Mouse (Mus musculus) retina, postnatal 1 day (tissue): ENCODE data around the gene Spred1.
A peak's percentile ranks its signal among the peaks of the same experiment; 100 is the strongest.
"Not testable (repeated sequence)": the region's sequence is repeated elsewhere in the genome, so short reads cannot be mapped to it uniquely, and the experiment has no call there.

ENCODE experiments used
- DNase-seq: peaks from one replicate; pipeline ENCODE4 v3.0.0-alpha.2; 2012

The Spred1 gene

DNA sequence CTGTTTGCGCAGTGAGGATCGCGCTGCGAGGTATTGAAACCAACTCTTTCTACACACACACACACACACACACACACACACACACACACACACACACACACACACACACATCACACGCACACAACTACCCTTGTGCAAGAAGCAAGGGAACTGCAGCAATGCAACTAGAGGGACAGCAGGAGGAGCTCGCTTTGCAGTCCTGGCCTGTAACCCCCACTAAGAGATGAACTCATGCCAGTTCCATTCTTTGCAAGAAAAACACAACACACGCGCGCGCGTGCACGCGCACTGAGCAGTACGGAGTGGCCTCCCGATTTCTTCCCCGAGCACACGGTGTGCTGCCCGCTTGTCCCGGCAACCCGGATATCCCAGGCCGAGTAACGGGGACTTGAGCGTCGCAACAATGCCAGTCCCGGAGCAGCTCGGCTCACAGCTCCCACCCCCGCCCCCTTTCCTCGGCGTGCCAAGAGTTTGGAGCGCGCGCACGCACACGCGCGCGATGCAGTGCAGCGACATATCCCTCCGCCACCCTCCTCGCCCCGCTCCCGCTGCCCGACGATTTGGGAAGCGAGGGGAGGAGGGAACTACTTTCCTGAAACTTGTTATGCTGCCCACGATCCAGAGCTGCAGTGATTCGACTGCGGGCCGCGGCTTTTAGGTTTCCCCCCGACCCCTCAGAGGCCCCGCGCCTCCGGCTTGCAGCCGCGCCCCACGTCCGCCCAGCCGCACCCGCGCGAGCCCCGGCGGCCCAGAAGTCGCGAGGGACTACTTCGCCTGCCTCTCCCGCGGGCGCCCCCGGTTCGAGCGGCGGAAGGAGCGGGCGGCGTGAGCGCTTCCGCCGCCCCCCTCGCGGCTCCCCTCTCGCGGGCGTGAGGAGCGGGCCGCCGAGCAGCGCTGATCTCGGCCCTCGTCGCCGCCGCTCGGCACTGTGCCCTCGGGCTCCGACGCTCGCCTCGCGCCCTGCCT lies 645 bp upstream of the Spred1 start:
- peak; percentile 99 for DNase-seq

DNA sequence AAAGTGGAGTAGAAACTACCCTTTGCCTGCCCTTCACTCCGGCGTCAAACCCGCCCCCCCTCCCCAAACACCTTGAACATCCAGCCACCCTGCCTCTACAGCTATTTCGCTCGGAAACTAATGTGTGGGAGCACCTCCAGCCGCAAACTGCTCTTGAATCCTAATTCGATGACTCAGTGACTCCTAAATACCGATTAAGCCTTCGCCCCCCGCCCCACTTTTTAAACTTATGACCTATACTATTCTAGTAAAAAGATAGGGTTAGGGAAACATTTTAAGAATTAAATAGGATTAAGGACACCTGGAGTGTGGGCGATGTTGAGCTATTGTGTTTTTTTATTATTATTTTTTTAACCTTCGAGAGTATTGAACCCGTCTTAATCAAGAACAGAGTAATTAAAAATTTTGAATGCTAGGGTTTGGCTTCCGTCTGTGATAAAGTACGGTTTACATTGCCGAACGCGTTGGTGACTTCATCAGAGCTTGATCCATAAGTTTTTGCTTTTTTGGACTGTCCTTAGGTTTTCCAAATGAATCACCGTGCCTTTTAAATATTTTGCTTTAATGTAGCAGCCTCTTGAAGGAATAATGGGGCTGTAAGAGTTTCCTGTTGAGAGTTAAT lies 921 bp downstream of the Spred1 start:
- DNase-seq = no peak

DNA sequence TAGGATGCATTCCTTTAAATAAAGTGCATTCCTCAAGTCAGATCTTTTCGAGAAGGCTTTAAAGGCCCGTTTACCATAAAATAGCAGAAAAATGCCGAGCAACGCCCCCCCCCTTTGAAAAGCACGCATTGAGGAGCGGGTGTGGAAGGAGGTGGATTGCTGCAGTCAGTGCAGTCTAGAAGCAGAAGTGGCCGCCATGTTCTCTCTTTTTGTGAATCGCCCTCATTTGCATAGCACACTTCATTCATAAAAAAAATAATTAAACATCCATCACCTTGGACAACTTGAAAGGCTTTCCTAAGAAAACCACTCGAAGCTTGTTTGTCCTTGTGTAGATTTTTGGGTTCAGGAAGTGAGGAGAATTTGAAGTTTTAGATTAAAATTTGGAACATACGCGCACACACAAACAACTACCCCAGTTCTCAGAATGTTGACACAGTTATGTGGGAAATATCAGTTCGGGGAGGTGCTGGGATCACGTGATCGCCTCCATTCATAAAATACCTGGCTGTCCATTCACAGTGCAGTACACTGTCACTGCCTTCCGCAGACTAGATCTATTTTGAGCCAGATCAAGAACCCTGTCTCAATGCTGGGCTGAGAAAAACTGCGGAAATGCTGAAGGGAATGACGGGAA lies 1.6 kb downstream of the Spred1 start:
- DNase-seq = peak; percentile 81

DNA sequence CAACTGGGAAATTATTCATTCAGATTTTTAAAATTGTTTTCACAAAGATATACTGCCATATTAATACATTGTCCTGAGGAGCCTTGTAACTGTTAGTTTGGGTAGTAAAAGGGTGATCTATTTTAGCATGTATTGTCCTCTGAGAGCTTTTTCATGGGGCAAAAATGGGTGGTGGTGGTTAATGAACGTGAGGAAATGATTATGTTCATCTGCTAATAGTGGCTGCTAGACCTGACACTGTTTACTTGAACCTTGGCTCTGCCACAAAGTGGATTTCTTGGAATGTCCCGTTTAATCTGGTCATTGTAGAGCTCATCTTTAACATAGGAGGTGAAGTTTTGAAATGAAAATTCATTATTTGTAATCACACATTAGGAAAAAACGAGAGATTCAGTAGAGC lies 2.5 kb downstream of the Spred1 start:
- DNase-seq = no peak

DNA sequence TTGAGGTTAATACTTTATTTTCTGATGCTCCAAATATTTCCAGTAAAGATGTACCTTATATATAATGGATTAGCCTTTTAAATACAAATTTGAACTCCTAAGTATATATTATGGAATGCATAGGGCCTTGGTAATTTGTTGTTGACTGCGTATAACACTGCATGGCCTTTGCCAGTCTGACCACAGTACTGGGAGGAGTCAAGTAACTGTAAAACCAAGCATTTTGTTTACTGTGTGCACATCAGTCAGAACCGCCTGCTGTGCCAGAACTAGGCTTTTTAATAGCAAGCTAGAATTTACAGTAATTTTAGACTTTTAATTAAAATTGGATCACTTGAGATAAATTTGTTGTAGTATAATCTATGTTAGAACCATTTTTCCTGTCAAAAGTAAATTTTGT lies 3.7 kb downstream of the Spred1 start:
- no peak for DNase-seq

DNA sequence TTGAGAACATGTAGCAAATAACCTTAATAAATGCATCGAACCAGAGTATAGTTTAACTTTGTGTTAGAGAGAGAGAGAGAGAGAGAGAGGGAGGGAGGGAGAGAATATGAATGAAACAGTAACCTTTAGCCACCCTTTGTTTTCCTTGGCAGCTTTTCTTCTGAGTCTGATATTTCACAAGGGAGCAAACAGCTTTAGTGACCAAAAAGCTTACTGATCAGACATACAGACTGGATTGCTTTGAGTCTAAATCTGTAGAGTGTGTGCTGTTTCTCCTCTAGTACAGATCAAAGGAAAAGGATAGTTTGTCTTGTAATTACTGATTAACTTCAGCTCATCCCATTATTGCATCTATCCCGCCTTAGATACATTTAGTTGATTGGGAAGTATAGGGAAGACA lies 8.0 kb downstream of the Spred1 start:
- DNase-seq = no peak

DNA sequence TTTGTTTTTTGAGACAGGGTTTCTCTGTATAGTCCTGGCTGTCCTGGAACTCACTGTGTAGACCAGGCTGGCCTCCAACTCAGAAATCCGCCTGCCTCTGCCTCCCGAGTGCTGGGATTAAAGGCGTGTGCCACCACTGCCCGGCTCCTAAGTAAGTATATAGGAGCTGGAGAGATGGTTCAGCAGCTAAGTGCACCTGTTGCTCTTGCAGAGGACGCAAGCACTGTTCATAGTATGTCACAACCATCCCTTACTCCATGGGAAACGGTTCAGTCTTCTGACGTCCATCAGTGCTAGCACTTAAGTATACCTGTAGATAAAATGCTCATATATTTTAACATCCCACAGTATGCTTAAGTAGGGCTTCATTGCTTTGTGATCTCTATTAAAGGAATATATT lies 9.9 kb downstream of the Spred1 start:
- not testable (repeated sequence) for DNase-seq

DNA sequence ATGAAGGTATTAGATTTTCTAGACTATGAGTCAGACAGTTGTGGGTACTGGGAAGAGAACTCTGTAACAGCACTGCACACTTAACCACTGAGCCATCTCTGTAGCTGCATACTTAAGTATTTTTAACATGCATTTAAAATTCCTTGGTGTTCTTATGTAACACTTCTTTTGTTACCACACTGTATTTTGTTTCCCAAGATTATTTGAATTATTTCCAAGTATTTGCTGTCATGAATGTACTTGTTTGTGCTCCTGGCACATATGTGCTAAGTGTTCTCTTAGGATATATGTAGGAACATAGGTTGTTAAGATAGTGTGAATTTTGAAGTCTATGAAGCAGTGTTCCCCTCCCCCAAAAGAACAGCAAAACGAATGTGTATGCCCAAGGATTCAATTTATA lies 10.7 kb downstream of the Spred1 start:
- DNase-seq = no peak

DNA sequence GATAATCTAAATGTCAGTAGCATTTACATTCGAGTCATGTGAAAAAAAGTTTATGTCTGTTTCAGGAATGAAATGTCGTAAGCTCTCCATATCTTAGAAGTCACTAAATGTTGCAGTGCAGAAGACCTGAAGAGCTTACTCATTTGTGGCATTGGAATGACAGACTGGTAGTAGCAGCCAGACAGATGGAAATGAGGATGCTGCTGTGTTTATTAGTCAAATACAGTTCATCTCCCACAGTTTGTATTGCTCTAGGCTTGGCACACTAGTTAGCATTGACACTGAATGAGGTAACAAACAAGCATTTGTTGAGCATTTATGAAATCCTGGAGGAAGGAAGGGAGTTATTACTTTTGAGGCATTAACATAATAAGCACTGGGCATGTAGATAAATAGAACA lies 12.4 kb downstream of the Spred1 start:
- DNase-seq = no peak

DNA sequence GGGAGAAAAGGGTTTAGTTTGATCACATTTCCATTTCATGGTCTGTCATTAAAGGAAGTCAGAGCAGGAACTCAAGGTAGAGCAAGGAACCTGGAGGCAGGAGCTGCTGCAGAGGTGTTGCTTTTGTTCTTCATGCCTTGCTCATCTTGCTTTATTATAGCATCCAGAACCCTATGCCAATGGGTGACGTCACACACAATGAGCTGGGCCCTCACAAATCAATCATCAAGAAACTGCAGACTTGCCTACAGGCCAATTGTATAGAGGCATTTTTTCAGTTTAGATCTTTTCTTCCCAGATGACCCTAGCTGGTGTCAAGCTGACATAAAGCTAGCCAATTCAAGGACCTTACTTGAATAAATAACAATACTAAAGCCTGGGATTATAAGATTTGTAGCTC lies 16.6 kb downstream of the Spred1 start:
- no peak for DNase-seq

DNA sequence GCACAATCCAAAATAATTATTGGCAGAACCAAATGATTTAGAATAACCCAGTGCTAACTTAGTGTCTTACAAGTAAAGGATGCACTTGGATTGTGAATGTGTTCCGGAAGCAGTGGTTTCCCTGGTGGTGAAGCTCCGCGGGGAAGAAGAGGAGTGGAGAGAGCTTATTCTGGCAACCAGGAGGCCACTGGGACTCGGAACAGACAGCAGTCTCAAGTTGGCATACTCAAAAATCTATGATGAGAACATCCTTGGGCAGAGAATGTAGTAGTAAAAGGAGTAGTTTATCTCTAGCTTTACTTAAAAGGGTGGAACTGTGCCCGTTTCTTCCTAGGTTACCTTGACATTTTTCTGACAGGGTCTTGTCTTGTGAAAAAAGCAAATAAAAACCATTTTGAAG lies 17.8 kb downstream of the Spred1 start:
- no peak for DNase-seq

DNA sequence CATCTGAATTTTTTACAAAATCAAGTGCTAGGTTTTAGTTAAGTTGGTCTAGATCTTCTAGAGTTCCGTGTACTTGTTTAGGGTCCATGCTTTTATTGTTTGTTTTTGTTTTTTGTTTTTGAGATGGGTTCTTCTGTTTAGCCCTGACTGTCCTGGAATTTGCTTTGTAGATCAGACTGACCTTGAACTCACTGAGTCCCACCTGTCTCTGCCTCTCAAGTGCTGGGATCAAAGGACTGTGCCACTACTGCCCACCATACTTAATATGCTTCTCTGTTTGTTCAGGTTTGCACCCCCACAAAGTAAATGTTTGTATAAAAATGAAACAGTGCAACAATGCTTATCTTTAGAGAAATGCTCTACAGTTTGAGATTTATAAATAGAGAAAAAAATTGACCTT lies 18.8 kb downstream of the Spred1 start:
- DNase-seq = no peak

DNA sequence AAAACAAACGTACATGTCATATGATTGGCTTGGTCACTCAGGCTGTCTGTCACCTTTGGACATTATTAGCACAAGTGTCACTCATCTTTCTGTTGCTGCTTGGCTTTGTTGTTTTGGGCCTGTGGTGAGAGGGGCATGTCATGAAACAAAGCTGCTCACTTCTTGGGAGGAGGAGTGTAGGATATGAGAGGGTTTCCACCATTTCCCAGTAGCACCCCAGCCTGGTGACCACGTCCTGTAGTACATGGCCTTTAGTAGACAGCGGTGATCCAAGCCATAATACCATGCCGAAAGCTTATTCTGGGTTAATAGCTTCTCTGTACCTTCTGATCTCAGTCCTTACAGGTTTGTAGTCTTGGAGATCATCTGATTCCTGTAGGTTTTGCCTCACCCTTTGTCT lies 21.9 kb downstream of the Spred1 start:
- no peak for DNase-seq

DNA sequence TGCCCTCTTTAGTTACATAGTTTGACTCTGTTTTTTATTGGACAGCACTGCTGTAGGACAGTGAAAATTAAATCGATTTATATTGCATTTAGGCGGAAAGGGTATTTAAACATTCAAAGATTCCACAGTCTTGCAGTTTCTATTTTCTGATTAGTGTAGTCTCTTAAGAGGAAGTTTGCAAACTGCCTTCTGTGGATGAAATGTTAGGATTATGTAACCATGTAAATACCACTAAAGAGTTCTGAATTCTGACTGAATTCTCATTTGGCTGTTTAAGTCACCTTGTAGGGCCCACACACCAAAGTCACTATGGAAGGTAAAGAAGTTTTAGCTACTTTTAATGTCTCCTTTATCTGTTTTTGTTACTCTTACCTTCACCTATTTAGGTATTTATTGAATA lies 24.9 kb downstream of the Spred1 start:
- no peak for DNase-seq

DNA sequence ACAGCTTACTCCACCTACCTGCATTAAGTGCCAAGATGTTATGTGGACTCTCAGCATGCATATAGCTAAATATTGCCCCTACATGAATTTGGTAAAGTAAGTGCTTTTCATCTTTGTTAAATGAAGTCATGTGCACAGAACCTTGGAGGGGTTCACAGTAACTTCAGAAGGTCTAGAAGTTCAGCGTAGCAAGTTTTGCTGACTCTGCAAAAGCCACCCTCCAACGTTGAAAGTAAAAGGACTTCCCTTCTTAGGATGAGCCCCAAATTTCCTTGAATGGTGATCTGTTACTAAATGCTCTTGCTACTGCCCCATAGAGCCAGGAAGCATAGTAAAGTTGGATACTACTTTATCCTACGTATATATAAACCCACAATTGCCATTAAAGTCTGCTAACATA lies 25.4 kb downstream of the Spred1 start:
- no peak for DNase-seq

DNA sequence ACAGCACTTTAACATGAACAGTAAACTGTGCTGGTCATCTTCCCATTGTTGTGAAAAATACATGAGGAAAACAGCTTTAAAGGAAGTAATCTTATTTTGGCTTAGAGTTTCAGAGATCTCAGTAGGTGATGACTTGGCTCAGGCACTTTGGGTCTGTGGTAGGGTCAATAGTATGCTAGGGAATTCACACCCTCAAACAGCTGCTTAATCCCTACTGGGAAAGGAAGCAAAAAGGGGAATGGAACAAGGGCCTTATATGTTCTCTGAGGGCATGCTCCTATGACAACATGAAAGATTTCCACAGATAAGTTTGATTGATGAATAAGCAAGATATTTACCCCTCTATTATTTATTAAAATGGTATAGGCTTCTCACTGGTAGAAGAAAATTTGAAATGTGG lies 31.0 kb downstream of the Spred1 start:
- DNase-seq = no peak

DNA sequence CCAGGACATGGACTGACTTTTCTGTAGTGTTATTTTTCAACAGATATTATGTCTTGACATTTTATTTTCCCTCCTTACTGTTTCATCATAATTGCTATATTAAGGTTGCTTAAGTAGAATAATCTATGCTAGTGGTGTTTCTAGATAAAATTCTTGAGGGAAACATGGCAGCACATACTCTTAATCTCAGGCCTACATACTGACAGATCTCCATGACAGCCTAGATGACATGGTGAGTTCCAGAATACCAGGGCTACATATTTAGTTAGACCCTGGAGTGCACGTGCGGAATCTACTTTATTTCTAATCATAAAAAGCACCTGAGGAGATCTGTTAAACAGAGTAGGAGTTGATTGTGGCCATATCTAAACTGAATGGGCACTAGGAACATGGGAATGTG lies 47.2 kb downstream of the Spred1 start:
- no peak for DNase-seq

DNA sequence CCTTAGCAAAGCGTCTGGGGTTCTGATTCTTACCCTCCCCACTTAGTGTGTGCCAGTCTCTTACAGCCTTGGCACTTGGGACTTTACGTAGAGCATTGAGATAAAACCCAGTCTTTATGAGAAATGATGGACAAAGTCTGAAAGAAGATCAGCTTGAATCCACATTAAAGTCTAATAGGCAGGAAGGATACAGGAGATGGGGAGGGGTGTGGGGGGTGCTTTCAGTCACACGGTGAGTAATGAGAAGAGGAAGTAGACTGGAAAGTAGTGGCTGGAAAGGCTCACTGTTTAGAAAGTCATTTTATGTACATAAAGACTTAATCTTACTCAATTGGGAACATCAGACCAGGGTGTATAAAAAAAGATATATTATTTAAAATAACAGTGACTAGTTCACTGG lies 47.9 kb downstream of the Spred1 start:
- DNase-seq = no peak

DNA sequence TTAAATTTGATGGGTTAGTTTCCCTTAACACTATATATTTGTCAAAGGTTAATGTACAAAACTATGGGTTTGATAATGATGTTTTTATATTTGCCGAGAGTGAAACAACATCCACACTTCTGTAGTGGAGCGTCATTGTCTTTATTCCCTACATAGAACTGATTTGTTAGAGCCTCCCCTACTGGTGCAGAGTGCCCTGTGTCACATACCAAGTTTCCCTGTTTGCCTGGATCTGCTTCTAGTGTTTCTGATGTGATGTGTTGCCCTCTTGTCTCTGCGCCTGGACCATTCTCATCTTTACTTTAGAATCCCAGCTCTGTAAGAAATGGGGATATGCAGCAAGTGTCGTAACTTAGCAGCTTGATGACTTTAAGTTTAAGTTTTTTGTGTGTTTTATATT lies 51.8 kb downstream of the Spred1 start:
- DNase-seq = no peak

DNA sequence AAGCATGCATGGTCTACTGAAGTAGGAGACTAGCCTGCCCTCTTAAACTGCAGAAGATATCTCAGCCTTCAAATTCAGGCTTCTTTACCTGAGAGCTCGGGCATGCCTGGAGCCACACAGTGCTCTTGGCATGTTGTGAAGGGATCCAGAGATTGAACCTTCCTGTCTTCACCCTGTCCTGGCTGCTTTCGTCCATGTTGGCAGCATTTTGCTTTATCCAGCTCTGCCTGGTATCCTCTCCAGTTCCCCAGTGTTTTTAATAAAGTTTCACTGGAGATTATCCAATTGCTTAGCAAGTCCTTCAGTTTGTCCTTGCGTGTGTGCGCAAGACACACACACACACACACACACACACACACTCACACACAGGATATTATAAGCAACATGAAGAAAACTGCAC lies 54.9 kb downstream of the Spred1 start:
- DNase-seq = no peak

DNA sequence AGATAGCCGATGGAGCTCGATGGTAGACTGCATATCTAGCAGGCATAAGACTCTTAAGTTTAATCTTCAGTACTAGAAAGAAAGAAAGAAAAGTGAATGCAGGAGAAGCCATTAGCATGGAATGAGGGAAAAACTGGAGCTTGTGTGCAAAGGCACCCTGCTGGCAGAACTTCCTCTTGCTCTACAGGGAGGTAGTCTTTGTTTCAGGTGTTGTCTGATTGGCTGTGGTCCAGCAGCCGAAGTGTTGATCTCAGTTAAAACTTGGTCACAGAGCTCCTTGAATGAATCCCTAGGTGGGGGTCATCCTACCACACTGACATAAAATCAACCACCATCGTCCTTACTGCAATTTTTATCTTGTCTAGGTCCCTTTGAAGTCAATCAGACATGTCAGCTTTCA lies 55.8 kb downstream of the Spred1 start:
- no peak for DNase-seq

DNA sequence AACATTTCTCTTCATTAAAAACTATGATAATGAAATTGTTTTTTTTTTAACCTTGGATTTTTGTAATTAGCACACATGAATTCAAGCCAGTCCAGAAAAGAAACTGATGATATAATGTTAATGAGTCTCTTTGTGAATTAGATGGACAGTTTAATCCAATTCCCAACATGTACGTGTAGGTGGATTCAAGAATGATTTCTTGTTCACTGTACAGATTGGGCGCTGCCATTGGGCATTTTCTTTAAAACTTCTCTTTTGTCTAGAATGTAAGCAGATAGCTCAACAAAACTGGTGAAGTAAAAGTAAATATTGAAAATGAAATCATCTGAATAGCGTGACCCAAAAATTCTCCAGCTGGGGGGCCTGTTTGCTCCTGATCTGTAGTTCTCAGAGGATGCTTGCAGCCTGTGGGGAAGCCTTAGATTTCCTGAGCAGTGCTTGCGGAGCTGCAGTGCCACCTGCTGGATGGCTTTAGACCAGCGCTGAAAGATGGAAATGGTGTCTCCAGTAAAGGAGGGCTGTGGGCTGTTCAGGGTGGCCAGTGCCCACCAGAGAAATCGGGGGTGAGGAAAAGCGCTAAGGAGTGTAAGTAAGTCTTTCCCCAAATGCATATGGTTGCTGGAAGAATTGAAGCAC lies 59.2 kb downstream of the Spred1 start:
- peak; percentile 85 for DNase-seq

DNA sequence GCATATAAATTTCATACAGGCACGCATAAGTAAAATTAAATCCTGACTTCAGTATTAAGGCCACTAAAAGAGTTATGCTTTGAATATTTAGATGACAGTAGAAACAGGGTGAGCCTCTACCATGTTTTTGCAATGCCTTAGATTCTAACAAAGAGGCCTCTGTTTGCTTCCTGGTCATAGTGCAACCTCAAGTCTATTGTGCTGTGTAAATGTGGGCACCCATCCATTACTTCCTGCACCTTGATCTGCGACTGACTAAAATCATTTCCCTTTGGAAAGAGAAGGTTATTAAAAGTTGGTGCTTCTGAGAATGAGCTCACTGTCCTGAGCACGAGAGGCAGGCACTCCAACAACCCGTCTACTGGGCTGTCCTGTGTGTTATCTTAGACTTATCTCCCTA lies 64.4 kb downstream of the Spred1 start:
- no peak for DNase-seq

DNA sequence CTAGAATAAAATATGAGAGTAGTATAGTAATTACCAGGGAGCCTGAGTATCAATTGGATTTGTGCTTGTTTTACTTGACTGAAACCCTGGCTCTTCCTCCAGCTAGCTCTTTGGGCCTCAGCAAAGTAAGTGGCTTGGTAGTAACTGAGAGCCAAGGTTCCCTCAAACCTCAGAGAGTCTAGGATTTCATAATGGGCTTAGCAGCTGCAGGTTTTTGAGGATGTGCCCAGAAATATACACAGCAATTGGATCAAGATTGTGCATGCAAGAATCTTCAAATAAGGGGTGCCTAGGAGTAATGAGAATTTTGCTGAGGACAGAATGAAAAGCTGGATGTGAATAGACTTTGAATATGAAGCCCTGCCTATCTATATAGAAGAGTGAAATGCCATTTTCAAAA lies 69.7 kb downstream of the Spred1 start:
- DNase-seq = no peak
